Mouse (Mus musculus) erythroblast, embryonic 14.5 days (primary cell): ENCODE results near the gene Oard1.

Experiments used
- GATA1 ChIP-seq: IDR thresholded peaks from 2 replicates; pipeline ENCODE4 v1.6.1; 2012; ENCODE audit warnings: low read length, inconsistent platforms, mixed read lengths
- TAL1 ChIP-seq: IDR thresholded peaks from 3 replicates; pipeline ENCODE4 v1.6.1; 2012; ENCODE audit warnings: low read length, inconsistent platforms, mixed read lengths

DNA sequence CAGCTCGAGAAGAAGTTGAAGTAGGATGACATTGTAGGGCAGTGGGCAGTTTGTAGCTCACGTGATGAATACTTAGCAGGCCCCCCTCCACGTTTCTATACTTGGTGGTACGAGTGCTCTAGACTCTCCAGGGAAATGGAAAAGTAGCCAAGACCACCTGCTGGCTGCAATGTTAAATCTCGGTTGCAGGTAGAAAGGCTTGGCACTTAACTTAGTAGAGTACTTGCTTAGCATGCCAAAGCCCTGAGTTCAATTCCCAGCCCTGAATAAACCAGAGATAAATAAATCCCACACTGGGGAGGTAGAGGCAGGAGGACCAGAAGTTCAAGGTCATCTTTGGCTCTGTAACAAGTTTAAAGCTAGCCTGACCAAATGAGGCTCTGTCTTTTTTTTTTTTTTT is 24.7 kb downstream of the Oard1 start:
- TF ChIP-seq TAL1 (no peak), GATA1 (no peak)
